9 mouse cellular contexts compared by ENCODE assay signal in genomic region chr8:61397755-61398154, GRCm38 (mm10).
DNase-seq lines count a peak whose midpoint lies in the region; ATAC-seq lines count a peak whose summit lies in the region.
"Had no signal": no experiment of that assay in that cellular context is flagged by ENCODE, and none has a peak within 500 bp of the region (broad histone marks: within the 10 kb centered on the region; RNA-seq: fewer than 3 reads in every experiment).

No protein-coding gene starts in this region.

- no peaks in the 10 kb centered on the region for H3K27me3 ChIP-seq in intestine, embryonic 15.5 days (replicated peaks)
- H3K27me3 ChIP-seq in liver, embryonic 15.5 days, result no peaks in the 10 kb centered on the region
- H3K27me3 ChIP-seq in limb, embryonic 10.5 days (ENCODE audit: low read depth, poor library complexity, severe bottlenecking), result no peaks in the 10 kb centered on the region
- H3K27me3 ChIP-seq: embryonic facial prominence, embryonic 15.5 days had no signal

- intact Hi-C loops in heart, postnatal 25 days (cut with DNase I), result loop anchor here (5.0 kb wide), 1 partner anchor 80 kb away; no protein-coding TSS in a partner anchor

- WGBS in intestine, embryonic 15.5 days, result 32% methylated on average over 7 of the region's 7 CpGs
- WGBS in liver, embryonic 15.5 days (ENCODE audit: insufficient replicate concordance), result 45% methylated on average over 7 of the region's 7 CpGs
- 95% methylated on average over 7 of the region's 7 CpGs for WGBS in limb, embryonic 10.5 days

- peak overlapping the region; percentile 79 for H3K27ac ChIP-seq in intestine, embryonic 15.5 days
- H3K27ac ChIP-seq in liver, embryonic 15.5 days (replicated peaks), result 0 out of 2 replicates have a peak overlapping the region, but pooled peaks have one; percentile 14
- H3K27ac ChIP-seq in limb, embryonic 10.5 days, result no peak overlapping the region
- H3K27ac ChIP-seq: embryonic facial prominence, embryonic 15.5 days had no signal

- H3K4me3 ChIP-seq in intestine, embryonic 15.5 days (replicated peaks), result no peak overlapping the region
- H3K4me3 ChIP-seq in liver, embryonic 15.5 days (replicated peaks), result no peak overlapping the region
- H3K4me3 ChIP-seq in limb, embryonic 10.5 days, result no peak overlapping the region
- H3K4me3 ChIP-seq: embryonic facial prominence, embryonic 15.5 days had no signal

- H3K4me1 ChIP-seq in intestine, embryonic 15.5 days (replicated peaks), result peaks cover 3% of the 10 kb centered on the region; the same call in 1 of the 2 replicates
- H3K4me1 ChIP-seq in liver, embryonic 15.5 days (replicated peaks), result peaks cover 5% of the 10 kb centered on the region; the same call in 1 of the 2 replicates
- H3K4me1 ChIP-seq in limb, embryonic 10.5 days, result no peaks in the 10 kb centered on the region
- H3K4me1 ChIP-seq: embryonic facial prominence, embryonic 15.5 days had no signal

- ATAC-seq in intestine, embryonic 15.5 days, result peak; percentile 82
- ATAC-seq in liver, embryonic 15.5 days (ENCODE audit: insufficient read depth), result peak; percentile 66

- H3K9me3 ChIP-seq in intestine, embryonic 15.5 days, result no peaks in the 10 kb centered on the region
- H3K9me3 ChIP-seq in liver, embryonic 15.5 days (replicated peaks), result no peaks in the 10 kb centered on the region
- H3K9me3 ChIP-seq in limb, embryonic 10.5 days (replicated peaks), result no peaks in the 10 kb centered on the region
- H3K9me3 ChIP-seq: embryonic facial prominence, embryonic 15.5 days had no signal

- no peaks in the 10 kb centered on the region for H3K36me3 ChIP-seq in intestine, embryonic 15.5 days
- H3K36me3 ChIP-seq in liver, embryonic 15.5 days (replicated peaks), result 0 out of 2 replicates have a peak, but pooled peaks cover 3% of the 10 kb centered on the region
- H3K36me3 ChIP-seq in limb, embryonic 10.5 days, result 0 out of 2 replicates have a peak, but pooled peaks cover 8% of the 10 kb centered on the region

- DNase-seq in heart, adult 18-20 months, result peak; percentile 34 to 42
- DNase-seq in heart, postnatal 25 days (ENCODE audit: low spot score), result no peak
- peak; percentile 53 for DNase-seq in testis, postnatal 10 days (ENCODE audit: low spot score)
- DNase-seq in cerebellum, adult 11 months, result no peak
- no peak for DNase-seq in limb, embryonic 10.5 days (ENCODE audit: low spot score)
- no peak for DNase-seq in cerebellum, adult 9-10 months

- H3K9ac ChIP-seq in intestine, embryonic 15.5 days, result no peak overlapping the region
- H3K9ac ChIP-seq in liver, embryonic 15.5 days, result no peak overlapping the region
- H3K9ac ChIP-seq: embryonic facial prominence, embryonic 15.5 days had no signal

- H3K4me2 ChIP-seq in intestine, embryonic 15.5 days (replicated peaks), result no peak overlapping the region
- H3K4me2 ChIP-seq in liver, embryonic 15.5 days, result no peak overlapping the region
- H3K4me2 ChIP-seq: embryonic facial prominence, embryonic 15.5 days had no signal

Comparison
In these comparisons a context has a peak if more than half of its experiments do, and no peak if none do; other contexts are left out.
1. DNase-seq: peak in heart, adult 18-20 months (2 of 2) and testis, postnatal 10 days (single experiment); none in heart, postnatal 25 days (single experiment), cerebellum, adult 11 months (single experiment), limb, embryonic 10.5 days (single experiment) and cerebellum, adult 9-10 months (single experiment).